Mouse (Mus musculus): ENCODE measurements at regions not wholly inside any gene's neighbourhood (a gene's known extent, or its start where the extent isn't known, plus 50 kb on each side); places are given as distances from the start of the nearest gene placed in this dataset.

- Histone ChIP-seq H3K4me1 (ENCODE audit: control insufficient read depth, insufficient read depth, low read length) (no peaks in the 10 kb centered on the region), H3K4me3 (ENCODE audit: insufficient read depth, low read length) (no peak overlapping the region), H3K27ac (ENCODE audit: insufficient read depth, low read length) (no peak overlapping the region)
- TF ChIP-seq CTCF (IDR thresholded peaks at IDR 0.05; ENCODE audit: borderline replicate concordance, insufficient read depth, low read length) = no peak
- no peak for TF ChIP-seq POLR2A (IDR thresholded peaks at IDR 0.05; ENCODE audit: low read depth, low read length)
Observed at GRCm38 (mm10) chr5:12973701-12974100, 151.5 kb upstream of the Sema3a start.

- H3K4me3 ChIP-seq (ENCODE audit: insufficient read depth, low read length) = no peak overlapping the region
- TF ChIP-seq POLR2A (IDR thresholded peaks at IDR 0.05; ENCODE audit: low read depth, low read length) = no peak
- no peak for TF ChIP-seq CTCF (IDR thresholded peaks at IDR 0.05; ENCODE audit: borderline replicate concordance, insufficient read depth, low read length)
- no peaks in the 10 kb centered on the region for H3K4me1 ChIP-seq (ENCODE audit: control insufficient read depth, insufficient read depth, low read length)
- no peak overlapping the region for H3K27ac ChIP-seq (ENCODE audit: insufficient read depth, low read length)
Observed at GRCm38 (mm10) chr5:12976015-12976742, 149.0 kb upstream of the Sema3a start.

DNA sequence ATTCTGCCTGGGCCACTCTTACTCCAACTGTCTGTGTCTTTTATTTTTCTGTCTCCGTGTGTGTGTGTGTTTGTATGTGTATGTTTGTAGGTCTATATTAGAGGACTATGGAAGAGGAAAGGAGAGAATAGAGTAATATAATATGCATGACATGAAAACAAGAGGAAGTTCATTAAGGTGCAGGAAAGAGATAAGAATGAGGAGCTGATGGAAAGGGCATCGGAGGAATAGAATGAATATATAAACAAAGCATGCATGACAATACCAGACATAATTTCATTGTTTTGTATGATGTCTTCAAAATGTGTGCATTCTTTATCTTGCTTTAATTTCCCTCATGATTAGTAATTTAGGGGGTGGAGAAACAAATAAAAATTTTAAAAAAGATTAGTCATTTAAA, 147.3 kb upstream of the Sema3a start:
- no peaks in the 10 kb centered on the region for H3K4me1 ChIP-seq (ENCODE audit: control insufficient read depth, insufficient read depth, low read length)
- TF ChIP-seq POLR2A (IDR thresholded peaks at IDR 0.05; ENCODE audit: low read depth, low read length) (no peak), CTCF (IDR thresholded peaks at IDR 0.05; ENCODE audit: borderline replicate concordance, insufficient read depth, low read length) (no peak)
- no peak overlapping the region for H3K4me3 ChIP-seq (ENCODE audit: insufficient read depth, low read length)
- H3K27ac ChIP-seq (ENCODE audit: insufficient read depth, low read length) = no peak overlapping the region

DNA sequence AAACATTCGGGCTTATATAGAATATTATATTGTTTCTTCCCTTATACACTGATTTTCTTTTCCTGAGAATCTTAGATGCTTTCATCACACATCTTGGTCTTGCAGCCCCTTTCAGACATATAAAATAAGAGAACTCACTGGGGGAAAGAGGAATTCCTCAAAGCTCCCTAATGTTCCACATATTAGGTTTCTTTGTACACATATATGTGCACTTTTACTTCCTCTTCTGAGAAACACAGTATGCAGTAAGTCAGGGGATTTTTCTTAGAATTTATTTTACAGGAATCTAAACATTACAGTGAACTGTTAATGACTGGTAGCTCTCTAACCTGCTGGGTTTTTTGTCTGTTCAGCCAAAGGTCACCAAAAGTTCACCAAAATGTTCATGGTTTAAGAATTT, 131.4 kb upstream of the Sema3a start:
- no peak overlapping the region for H3K4me3 ChIP-seq (ENCODE audit: insufficient read depth, low read length)
- H3K27ac ChIP-seq (ENCODE audit: insufficient read depth, low read length) = no peak overlapping the region
- no peaks in the 10 kb centered on the region for H3K4me1 ChIP-seq (ENCODE audit: control insufficient read depth, insufficient read depth, low read length)
- no peak for TF ChIP-seq POLR2A (IDR thresholded peaks at IDR 0.05; ENCODE audit: low read depth, low read length)
- TF ChIP-seq CTCF (IDR thresholded peaks at IDR 0.05; ENCODE audit: borderline replicate concordance, insufficient read depth, low read length) = no peak

DNA sequence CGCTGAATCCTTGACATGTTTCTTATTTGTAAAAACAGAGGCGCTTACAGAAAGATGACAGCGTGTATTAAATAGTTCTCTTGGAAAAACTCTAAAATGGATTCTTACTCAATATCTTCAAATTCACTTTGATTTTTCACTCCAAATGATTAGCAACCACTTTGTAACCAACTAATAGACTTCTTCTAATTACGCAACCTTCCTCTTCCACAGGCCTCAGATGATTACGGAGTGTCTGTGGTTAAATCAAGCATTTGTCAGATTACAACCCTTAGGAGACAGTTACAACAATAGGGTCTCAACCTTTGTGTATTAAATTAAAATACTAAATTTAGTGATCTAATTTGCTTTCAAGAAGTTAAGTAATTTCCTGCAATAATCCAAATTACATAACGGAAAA, 127.8 kb upstream of the Sema3a start:
- TF ChIP-seq CTCF (IDR thresholded peaks at IDR 0.05; ENCODE audit: borderline replicate concordance, insufficient read depth, low read length) (no peak), POLR2A (IDR thresholded peaks at IDR 0.05; ENCODE audit: low read depth, low read length) (no peak)
- Histone ChIP-seq H3K4me3 (ENCODE audit: insufficient read depth, low read length) (no peak overlapping the region), H3K27ac (ENCODE audit: insufficient read depth, low read length) (no peak overlapping the region), H3K4me1 (ENCODE audit: control insufficient read depth, insufficient read depth, low read length) (no peaks in the 10 kb centered on the region)

DNA sequence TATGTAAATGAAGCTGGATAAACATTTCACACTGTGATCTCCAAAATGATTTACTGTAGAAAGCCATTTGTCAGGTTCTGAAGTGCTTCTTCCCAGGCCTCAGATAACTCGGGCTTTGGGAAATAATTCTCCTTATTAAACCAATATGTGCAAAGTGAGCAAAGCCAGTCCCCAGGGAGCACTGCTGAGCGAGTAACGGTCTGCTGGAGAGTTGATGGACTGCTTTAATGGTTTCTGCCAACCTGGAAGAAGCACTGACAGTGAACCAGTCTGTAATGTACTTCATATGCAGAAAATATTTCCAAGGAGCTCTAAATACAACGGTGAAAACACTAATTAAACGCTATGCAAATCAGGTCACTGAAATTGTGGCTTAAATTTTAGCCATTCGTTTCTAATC, 118.1 kb upstream of the Sema3a start:
- Histone ChIP-seq H3K4me3 (ENCODE audit: insufficient read depth, low read length) (no peak overlapping the region), H3K27ac (ENCODE audit: insufficient read depth, low read length) (no peak overlapping the region), H3K4me1 (ENCODE audit: control insufficient read depth, insufficient read depth, low read length) (no peaks in the 10 kb centered on the region)
- TF ChIP-seq CTCF (IDR thresholded peaks at IDR 0.05; ENCODE audit: borderline replicate concordance, insufficient read depth, low read length) = no peak
- TF ChIP-seq POLR2A (IDR thresholded peaks at IDR 0.05; ENCODE audit: low read depth, low read length) = no peak

GRCm38 (mm10) chr5:13022270-13022669, 102.9 kb upstream of the Sema3a start:
- no peaks in the 10 kb centered on the region for H3K4me1 ChIP-seq (ENCODE audit: control insufficient read depth, insufficient read depth, low read length)
- no peak overlapping the region for H3K27ac ChIP-seq (ENCODE audit: insufficient read depth, low read length)
- TF ChIP-seq CTCF (IDR thresholded peaks at IDR 0.05; ENCODE audit: borderline replicate concordance, insufficient read depth, low read length) = no peak
- TF ChIP-seq POLR2A (IDR thresholded peaks at IDR 0.05; ENCODE audit: low read depth, low read length) = no peak
- H3K4me3 ChIP-seq (ENCODE audit: insufficient read depth, low read length) = no peak overlapping the region

DNA sequence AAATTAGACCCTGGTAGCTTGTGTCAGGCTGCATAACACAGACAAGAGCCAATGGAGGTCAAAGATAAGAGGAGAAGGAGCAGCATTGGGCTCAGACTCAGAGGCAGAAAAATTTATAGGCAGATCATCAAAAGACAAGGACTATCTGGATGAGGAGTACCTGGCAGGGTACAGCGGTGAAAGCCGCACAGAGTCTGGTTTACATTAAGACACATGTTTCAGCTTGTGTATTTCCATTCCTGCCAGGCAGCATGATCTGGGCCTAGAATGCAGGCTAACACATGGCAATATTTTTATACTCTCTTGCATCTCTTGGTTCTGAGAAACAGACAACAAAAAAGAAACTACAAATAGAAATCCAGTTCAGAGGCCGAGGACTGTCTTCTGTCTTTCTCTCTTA, 91.9 kb upstream of the Sema3a start:
- Histone ChIP-seq H3K27ac (ENCODE audit: insufficient read depth, low read length) (no peak overlapping the region), H3K4me3 (ENCODE audit: insufficient read depth, low read length) (no peak overlapping the region), H3K4me1 (ENCODE audit: control insufficient read depth, insufficient read depth, low read length) (no peaks in the 10 kb centered on the region)
- no peak for TF ChIP-seq POLR2A (IDR thresholded peaks at IDR 0.05; ENCODE audit: low read depth, low read length)
- no peak for TF ChIP-seq CTCF (IDR thresholded peaks at IDR 0.05; ENCODE audit: borderline replicate concordance, insufficient read depth, low read length)

- H3K4me3 ChIP-seq (ENCODE audit: insufficient read depth, low read length) = no peak overlapping the region
- TF ChIP-seq POLR2A (IDR thresholded peaks at IDR 0.05; ENCODE audit: low read depth, low read length) (no peak), CTCF (IDR thresholded peaks at IDR 0.05; ENCODE audit: borderline replicate concordance, insufficient read depth, low read length) (no peak)
- no peak overlapping the region for H3K27ac ChIP-seq (ENCODE audit: insufficient read depth, low read length)
- H3K4me1 ChIP-seq (ENCODE audit: control insufficient read depth, insufficient read depth, low read length) = no peaks in the 10 kb centered on the region
Observed at GRCm38 (mm10) chr5:13036127-13036526, 89.1 kb upstream of the Sema3a start.

- TF ChIP-seq CTCF (IDR thresholded peaks at IDR 0.05; ENCODE audit: borderline replicate concordance, insufficient read depth, low read length) = no peak
- no peak for TF ChIP-seq POLR2A (IDR thresholded peaks at IDR 0.05; ENCODE audit: low read depth, low read length)
- Histone ChIP-seq H3K4me3 (ENCODE audit: insufficient read depth, low read length) (no peak overlapping the region), H3K4me1 (ENCODE audit: control insufficient read depth, insufficient read depth, low read length) (no peaks in the 10 kb centered on the region), H3K27ac (ENCODE audit: insufficient read depth, low read length) (no peak overlapping the region)
Observed at GRCm38 (mm10) chr5:13058883-13059423, 66.3 kb upstream of the Sema3a start.

All from embryonic fibroblast, embryonic 13.5 days (primary cell).